Mouse (Mus musculus) fat pad, adult 2 months (tissue): ENCODE data around the gene Mapt.

Source experiments
- DNase-seq: peaks from one replicate; pipeline ENCODE4 v3.0.0-alpha.2; 2011; ENCODE audit warnings: low read depth, low spot score; ENCODE audit errors: extremely low read depth

The Mapt gene

DNA sequence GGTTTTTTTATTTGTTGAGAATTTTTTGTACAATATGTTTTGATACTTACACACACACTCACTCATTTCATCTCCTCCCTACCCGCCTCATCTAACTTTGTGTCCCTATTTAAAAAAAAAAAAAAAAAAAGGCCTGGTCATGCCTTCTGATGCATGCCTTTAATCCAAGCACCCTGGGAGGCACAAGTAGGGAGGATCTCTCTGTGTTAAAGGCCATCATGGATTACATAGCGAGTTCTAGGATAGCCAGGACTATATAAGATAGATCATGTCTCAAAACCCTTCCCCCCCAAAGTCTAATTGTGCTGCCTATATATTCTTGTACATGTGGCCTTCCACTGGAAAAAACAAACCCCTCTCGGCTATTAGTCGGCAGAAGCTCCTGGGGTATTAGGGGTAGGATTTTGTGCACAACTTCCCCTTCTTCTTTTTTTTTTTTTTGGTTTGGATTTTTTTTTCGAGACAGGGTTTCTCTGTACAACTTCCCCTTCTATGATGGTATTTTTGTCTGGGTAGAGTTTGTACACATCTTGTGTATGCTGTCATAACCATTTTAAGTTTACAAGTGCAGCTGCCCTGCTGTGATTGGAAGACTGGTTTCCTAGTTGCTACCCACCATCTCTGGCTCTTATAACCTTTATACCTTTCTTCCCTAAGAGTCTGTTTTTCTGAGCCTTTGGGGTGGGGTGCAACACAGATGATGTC lies 136.4 kb downstream of the Mapt start:
- no peak for DNase-seq

DNA sequence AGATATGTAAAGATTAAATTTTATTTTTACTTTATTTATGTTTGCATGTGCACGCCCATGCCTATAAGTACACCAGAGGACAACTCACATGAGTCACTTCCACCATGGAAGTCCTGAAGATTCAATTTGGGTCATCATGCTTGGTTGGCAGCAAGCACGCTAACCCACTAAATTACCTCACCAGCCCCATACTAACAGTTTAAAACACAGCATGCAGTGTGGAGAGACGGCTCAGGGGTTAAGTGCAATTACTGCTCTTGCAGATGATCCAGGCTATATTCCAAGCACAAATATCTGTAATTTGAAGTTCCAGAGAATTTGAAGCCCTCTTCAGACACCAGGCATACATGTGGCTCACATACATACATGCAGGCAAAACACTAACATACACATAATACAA lies 145.1 kb downstream of the Mapt start:
- DNase-seq, result no peak

DNA sequence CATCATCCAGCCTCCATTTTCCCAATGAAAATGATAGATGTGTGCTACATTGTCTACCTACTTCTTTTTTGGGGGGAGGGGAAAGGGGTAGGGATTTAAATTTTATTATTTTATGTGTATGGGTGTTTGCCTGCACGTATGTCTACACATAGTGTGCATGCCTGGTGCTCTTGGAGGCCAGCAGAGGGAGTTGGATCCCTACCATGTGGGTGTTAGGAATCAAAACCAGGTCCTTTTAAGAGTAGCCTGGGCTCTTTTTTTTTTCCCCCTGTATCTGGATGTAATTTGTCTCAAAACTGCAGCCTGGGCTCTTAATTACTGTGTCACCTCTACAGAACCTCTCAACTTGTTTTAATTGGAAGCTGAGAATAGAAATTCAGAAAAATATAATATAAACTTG lies 148.4 kb downstream of the Mapt start:
- no peak for DNase-seq
